Mouse (Mus musculus) kidney, adult 2 months (tissue): Measurements from ENCODE around the gene 2900011O08Rik. TPM values are rescaled to one million over a fixed set of nuclear protein-coding genes. Genes with fewer than 3 reads are reported as not detected.

Experiments
- DNase-seq: peaks from one replicate; pipeline ENCODE4 v3.0.0; 2021
- H3K27ac ChIP-seq: fragments of 200-500 bp; 2 replicates; pipeline ENCODE4 v1.5.1; 2012; ENCODE audit warnings: low read depth, low read length, control low read depth, inconsistent platforms; ENCODE audit not compliant: insufficient read depth
- H3K27me3 ChIP-seq: fragments of 200-500 bp; replicated peaks from 2 replicates; pipeline ENCODE4 v1.6.1; 2012; ENCODE audit warnings: mild to moderate bottlenecking, moderate library complexity, low read length, inconsistent platforms; ENCODE audit not compliant: control insufficient read depth, insufficient read depth
- H3K36me3 ChIP-seq: fragments of 200-500 bp; 2 replicates; pipeline ENCODE4 v1.6.1; 2012; ENCODE audit warnings: mild to moderate bottlenecking, moderate library complexity, low read length, inconsistent platforms; ENCODE audit not compliant: control insufficient read depth, insufficient read depth
- H3K4me1 ChIP-seq: fragments of 200-500 bp; 2 replicates; pipeline ENCODE4 v1.6.1; 2011; ENCODE audit warnings: low read length; ENCODE audit not compliant: control insufficient read depth, insufficient read depth
- H3K4me3 ChIP-seq: fragments of 200-500 bp; 2 replicates; pipeline ENCODE4 v1.5.1; 2011; ENCODE audit warnings: mild to moderate bottlenecking, low read depth, low read length, control low read depth; ENCODE audit not compliant: insufficient read depth
- CTCF ChIP-seq: fragments of 200-500 bp; conservative IDR thresholded peaks from 2 replicates; pipeline ENCODE4 v1.5.1; 2011; ENCODE audit warnings: low read depth, mild to moderate bottlenecking, control low read depth, low read length, moderate library complexity, mixed read lengths; ENCODE audit not compliant: insufficient read depth, insufficient read length
- POLR2A ChIP-seq: fragments of 200-500 bp; IDR thresholded peaks from one replicate; pipeline ENCODE4 v1.6.1; 2011; ENCODE audit warnings: low read depth, low read length, control low read depth
- WGBS: fragments of 180-500 bp; shearing (Covaris S2); methylation state at CpG from one replicate; pipeline ENCODE4 v1.1.7; 2018; 5-methylcytosine and 5-hydroxymethylcytosine counted together
- polyA plus RNA-seq: library from polyadenylated mRNA; depleted of rRNA; stranded (reverse); fragments of >200 nt; gene quantifications from 2 replicates; pipeline ENCODE4 v1.2.3, GENCODE M21; 2012; rRNA removed

The 2900011O08Rik gene
- 0.37 and 0.41 TPM in 2 replicates for polyA plus RNA-seq

DNA sequence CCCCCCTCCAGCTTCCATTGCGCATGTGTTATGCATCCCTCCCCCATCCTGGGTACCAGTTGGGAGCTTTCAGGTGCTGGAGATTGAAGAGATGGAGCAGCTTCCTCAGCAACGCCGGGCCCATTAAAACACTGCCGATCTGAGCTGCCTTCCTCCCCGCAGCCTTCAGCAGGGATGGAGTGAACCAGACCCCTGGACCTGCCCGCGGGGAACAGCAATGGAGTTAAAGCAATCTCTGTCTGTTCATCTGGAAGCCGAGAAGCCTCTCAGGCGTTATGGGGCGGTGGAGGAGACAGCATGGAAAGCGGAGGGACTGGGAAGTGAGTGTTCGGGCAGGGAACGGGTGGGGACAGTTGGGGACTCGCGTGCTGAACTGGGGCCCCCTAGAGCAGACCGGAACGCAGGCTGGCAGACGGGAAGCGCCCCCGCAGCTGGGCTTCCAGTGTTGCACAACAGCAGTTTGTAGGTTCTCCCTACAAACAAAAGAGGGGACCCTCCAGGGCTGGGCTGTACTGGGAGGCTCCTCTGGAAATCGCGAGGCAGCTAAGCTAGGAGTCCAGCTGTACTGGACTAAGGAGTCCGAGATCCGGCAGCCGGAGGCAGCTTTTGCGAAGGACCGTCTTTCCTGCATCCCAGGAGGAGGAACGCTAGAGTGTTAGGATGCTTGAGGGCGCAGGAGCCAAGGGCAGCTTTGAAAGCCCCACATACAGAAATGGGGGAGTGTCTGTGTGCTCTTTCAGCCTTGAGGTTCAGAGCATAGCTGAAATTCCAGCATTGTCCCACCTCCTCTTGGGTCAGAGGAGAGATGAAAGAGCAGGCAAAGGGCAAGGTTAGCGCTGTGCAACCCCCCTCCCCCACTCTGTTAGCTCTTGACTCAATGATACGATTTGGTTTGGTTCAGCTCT is at the start of gene 2900011O08Rik, which contains the start of gene Ifitm7:
Gene 2900011O08Rik (plus strand): TSS at position 31 of the 905 bp plus-strand sequence.
Gene Ifitm7 (minus strand): TSS at position 315 of the 905 bp plus-strand sequence.
- peak; percentile 22 for DNase-seq
- Histone ChIP-seq H3K27ac (no peak within 1 kb of the TSS), H3K36me3 (no peaks in the 10 kb centered on the region), H3K4me1 (no peaks in the 10 kb centered on the region), H3K27me3 (no peaks in the 10 kb centered on the region), H3K4me3 (0 out of 2 replicates have a peak within 1 kb of the TSS, but pooled peaks have one; percentile 14)
- 3% methylated on average over 31 of the region's 31 CpGs for WGBS
- TF ChIP-seq POLR2A (no peak), CTCF (no peak)

DNA sequence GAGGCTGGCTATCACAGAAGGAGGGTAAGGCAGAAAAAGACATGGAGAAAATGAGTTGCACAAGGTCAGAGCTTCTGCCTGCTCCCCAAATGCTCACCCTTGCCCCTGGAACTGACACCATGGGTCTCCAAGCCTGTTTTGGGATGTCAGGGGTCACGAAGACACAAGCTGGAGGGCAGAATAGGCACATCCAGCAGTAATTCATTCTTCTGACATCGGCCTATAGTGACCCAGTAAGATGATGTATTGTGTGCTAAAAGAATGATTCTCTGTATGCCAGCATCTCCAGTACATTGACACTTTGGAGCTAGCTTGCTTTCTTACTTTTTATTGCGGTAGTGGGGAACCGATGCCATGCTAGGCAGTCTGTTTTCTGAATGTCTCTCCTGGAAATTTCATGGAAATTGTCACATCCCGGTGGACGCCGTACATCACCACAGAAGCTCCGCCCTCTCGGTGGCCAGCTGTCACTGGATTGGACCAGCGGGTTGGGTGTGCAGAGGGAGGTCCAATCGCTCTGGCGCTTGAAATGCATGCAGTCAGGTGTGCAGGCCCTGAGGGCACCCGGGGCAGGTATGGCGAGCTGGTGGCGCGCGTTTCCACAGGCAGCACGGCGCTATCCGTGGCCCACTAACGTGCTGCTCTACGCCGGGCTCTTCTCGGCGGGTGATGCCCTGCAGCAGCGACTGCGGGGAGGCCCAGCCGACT is 46.1 kb upstream of the 2900011O08Rik start:
- WGBS: 6% methylated on average over 28 of the region's 28 CpGs
- Histone ChIP-seq H3K4me3 (peak overlapping the region; percentile 65), H3K4me1 (peaks cover 2% of the 10 kb centered on the region; the same call in 1 of the 2 replicates), H3K27me3 (no peaks in the 10 kb centered on the region), H3K27ac (peak overlapping the region; percentile 61), H3K36me3 (peaks cover 2% of the 10 kb centered on the region; the same call in 1 of the 2 replicates)
- TF ChIP-seq CTCF (no peak), POLR2A (peak; percentile 87)
- DNase-seq: peak; percentile 95

- H3K4me1 ChIP-seq: peaks cover 2% of the 10 kb centered on the region; the same call in 1 of the 2 replicates
- H3K4me3 ChIP-seq: peak overlapping the region; percentile 65
- TF ChIP-seq CTCF (no peak), POLR2A (no peak)
- H3K27me3 ChIP-seq: no peaks in the 10 kb centered on the region
- 3% methylated on average over 34 of the region's 34 CpGs for WGBS
- H3K27ac ChIP-seq: peak overlapping the region; percentile 61
- DNase-seq: no peak
- H3K36me3 ChIP-seq: peaks cover 2% of the 10 kb centered on the region; the same call in 1 of the 2 replicates
Measured at GRCm38 (mm10) chr16:13940847-13941395, 45.5 kb upstream of the 2900011O08Rik start.

DNA sequence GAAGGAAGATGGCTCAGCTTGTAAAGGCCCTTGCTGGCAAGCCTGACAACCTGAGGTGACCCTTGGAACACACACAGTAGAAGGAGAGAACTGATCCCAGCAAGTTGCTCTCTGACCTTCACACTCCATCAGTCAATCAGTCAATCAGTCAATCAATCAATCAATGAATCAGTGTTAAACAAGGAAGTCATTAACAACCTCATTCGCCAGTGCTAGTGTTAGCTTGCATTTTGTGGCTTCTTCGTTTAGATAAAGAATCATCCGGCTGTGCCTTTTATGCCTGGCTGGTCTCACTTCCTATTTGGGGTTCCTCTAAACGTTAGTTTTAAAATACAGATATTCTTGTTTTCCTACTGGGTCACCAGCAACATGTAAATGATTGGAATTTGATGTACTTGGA is 42.2 kb upstream of the 2900011O08Rik start:
- peaks cover 3% of the 10 kb centered on the region; the same call in 1 of the 2 replicates for H3K36me3 ChIP-seq
- no peak overlapping the region for H3K4me3 ChIP-seq
- H3K27ac ChIP-seq: no peak overlapping the region
- WGBS: 37% methylated on average over 4 of the region's 4 CpGs
- no peaks in the 10 kb centered on the region for H3K27me3 ChIP-seq
- peaks cover 2% of the 10 kb centered on the region; the same call in 1 of the 2 replicates for H3K4me1 ChIP-seq
- peak; percentile 27 for DNase-seq
- TF ChIP-seq POLR2A: no peak
- TF ChIP-seq CTCF: no peak

- TF ChIP-seq POLR2A (no peak), CTCF (no peak)
- 80% methylated on average over 5 of the region's 5 CpGs for WGBS
- no peaks in the 10 kb centered on the region for H3K27me3 ChIP-seq
Measured at GRCm38 (mm10) chr16:13944752-13945151, 41.7 kb upstream of the 2900011O08Rik start.

GRCm38 (mm10) chr16:13945153-13945552 is 41.3 kb upstream of the 2900011O08Rik start:
- DNase-seq: no peak

More at GRCm38 (mm10) chr16:13944752-13945151, 41.7 kb upstream of the 2900011O08Rik start:
- Histone ChIP-seq H3K27ac (no peak overlapping the region), H3K36me3 (peaks cover 3% of the 10 kb centered on the region; the same call in 1 of the 2 replicates), H3K4me3 (no peak overlapping the region), H3K4me1 (peaks cover 2% of the 10 kb centered on the region; the same call in 1 of the 2 replicates)
- no peak for DNase-seq

More at GRCm38 (mm10) chr16:13945153-13945552, 41.3 kb upstream of the 2900011O08Rik start:
- no peak overlapping the region for H3K4me3 ChIP-seq
- H3K27me3 ChIP-seq: no peaks in the 10 kb centered on the region
- H3K27ac ChIP-seq: no peak overlapping the region
- peaks cover under 1% of the 10 kb centered on the region; the same call in 1 of the 2 replicates for H3K4me1 ChIP-seq
- 70% methylated on average over 4 of the region's 4 CpGs for WGBS
- no peak for TF ChIP-seq CTCF
- TF ChIP-seq POLR2A: no peak
- H3K36me3 ChIP-seq: peaks cover 3% of the 10 kb centered on the region; the same call in 1 of the 2 replicates
